Mouse (Mus musculus): Measurements from ENCODE around the gene Calr3.

The Calr3 gene

Small RNAs within 50 kb of the gene (microRNA-seq; reads per million reads assigned to microRNA genes)
- gene Mir7068: 0.49 to 0.69 reads per million in 2 experiments

All from adrenal gland (tissue).